Mouse (Mus musculus): ENCODE data around the gene Gstk1. TPM values are rescaled to one million over a fixed set of nuclear protein-coding genes. Genes with fewer than 3 reads are reported as not detected.

Gene Gstk1
- polyA plus RNA-seq (2014; fragmentation: Illumina TruSeq; extraction: RNeasy Lipid Tissue Mini Kit (QIAGEN cat#74804); ENCODE audit: low read depth, low replicate concordance): 27.1 TPM

GRCm38 (mm10) chr6:42245711-42246353, at the start of gene Gstk1:
Gstk1 (plus strand) TSS chr6:42245935.

GRCm38 (mm10) chr6:42215028-42215427, 30.7 kb upstream of the Gstk1 start, which contains the start of gene Tas2r144:
Tas2r144 (plus strand) TSS chr6:42215328.

GRCm38 (mm10) chr6:42261524-42262170, 15.9 kb downstream of the Gstk1 start, which contains the start of gene Tmem139:
Tmem139 (plus strand) TSS chr6:42261970.

GRCm38 (mm10) chr6:42264626-42265312, 19.0 kb downstream of the Gstk1 start, which contains the start of gene Casp2:
Casp2 (plus strand) TSS chr6:42264985.

GRCm38 (mm10) chr6:42286448-42286847, 40.7 kb downstream of the Gstk1 start, which contains the start of gene Clcn1:
Clcn1 (plus strand) TSS chr6:42286685.

Other genes starting within 250 kb of the Gstk1 start
- not detected for gene Sva, start 207.5 kb upstream of the Gstk1 start, polyA plus RNA-seq (2014; fragmentation: Illumina TruSeq; extraction: RNeasy Lipid Tissue Mini Kit (QIAGEN cat#74804); ENCODE audit: low read depth, low replicate concordance)
- gene Tas2r139, start 105.0 kb upstream of the Gstk1 start, polyA plus RNA-seq (2014; fragmentation: Illumina TruSeq; extraction: RNeasy Lipid Tissue Mini Kit (QIAGEN cat#74804); ENCODE audit: low read depth, low replicate concordance): not detected
- gene Tas2r144, start 30.6 kb upstream of the Gstk1 start, polyA plus RNA-seq (2014; fragmentation: Illumina TruSeq; extraction: RNeasy Lipid Tissue Mini Kit (QIAGEN cat#74804); ENCODE audit: low read depth, low replicate concordance): not detected
- gene Tmem139, start 16.0 kb downstream of the Gstk1 start, polyA plus RNA-seq (2014; fragmentation: Illumina TruSeq; extraction: RNeasy Lipid Tissue Mini Kit (QIAGEN cat#74804); ENCODE audit: low read depth, low replicate concordance): 33.1 TPM
- gene Casp2, start 19.1 kb downstream of the Gstk1 start, polyA plus RNA-seq (2014; fragmentation: Illumina TruSeq; extraction: RNeasy Lipid Tissue Mini Kit (QIAGEN cat#74804); ENCODE audit: low read depth, low replicate concordance): 92.5 TPM
- 0.47 TPM for gene Clcn1, start 40.8 kb downstream of the Gstk1 start, polyA plus RNA-seq (2014; fragmentation: Illumina TruSeq; extraction: RNeasy Lipid Tissue Mini Kit (QIAGEN cat#74804); ENCODE audit: low read depth, low replicate concordance)
- gene Fam131b, start 78.7 kb downstream of the Gstk1 start, polyA plus RNA-seq (2014; fragmentation: Illumina TruSeq; extraction: RNeasy Lipid Tissue Mini Kit (QIAGEN cat#74804); ENCODE audit: low read depth, low replicate concordance): 0.32 TPM
- 1.6 TPM for gene Zyx, start 103.7 kb downstream of the Gstk1 start, polyA plus RNA-seq (2014; fragmentation: Illumina TruSeq; extraction: RNeasy Lipid Tissue Mini Kit (QIAGEN cat#74804); ENCODE audit: low read depth, low replicate concordance)
- gene Epha1, start 127.3 kb downstream of the Gstk1 start, polyA plus RNA-seq (2014; fragmentation: Illumina TruSeq; extraction: RNeasy Lipid Tissue Mini Kit (QIAGEN cat#74804); ENCODE audit: low read depth, low replicate concordance): 2.3 TPM
- gene Tas2r143, start 154.3 kb downstream of the Gstk1 start, polyA plus RNA-seq (2014; fragmentation: Illumina TruSeq; extraction: RNeasy Lipid Tissue Mini Kit (QIAGEN cat#74804); ENCODE audit: low read depth, low replicate concordance): not detected
- not detected for gene Tas2r135, start 159.5 kb downstream of the Gstk1 start, polyA plus RNA-seq (2014; fragmentation: Illumina TruSeq; extraction: RNeasy Lipid Tissue Mini Kit (QIAGEN cat#74804); ENCODE audit: low read depth, low replicate concordance)
- not detected for gene Tas2r126, start 188.6 kb downstream of the Gstk1 start, polyA plus RNA-seq (2014; fragmentation: Illumina TruSeq; extraction: RNeasy Lipid Tissue Mini Kit (QIAGEN cat#74804); ENCODE audit: low read depth, low replicate concordance)
- gene Olfr458, start 219.3 kb downstream of the Gstk1 start, polyA plus RNA-seq (2014; fragmentation: Illumina TruSeq; extraction: RNeasy Lipid Tissue Mini Kit (QIAGEN cat#74804); ENCODE audit: low read depth, low replicate concordance): not detected
- gene Olfr457, start 230.4 kb downstream of the Gstk1 start, polyA plus RNA-seq (2014; fragmentation: Illumina TruSeq; extraction: RNeasy Lipid Tissue Mini Kit (QIAGEN cat#74804); ENCODE audit: low read depth, low replicate concordance): not detected
- gene Olfr456, start 241.3 kb downstream of the Gstk1 start, polyA plus RNA-seq (2014; fragmentation: Illumina TruSeq; extraction: RNeasy Lipid Tissue Mini Kit (QIAGEN cat#74804); ENCODE audit: low read depth, low replicate concordance): not detected

Data from sigmoid colon, adult 10 weeks (tissue).